Comparison of ENCODE assay signal across 11 mouse cellular contexts in the genomic region with DNA sequence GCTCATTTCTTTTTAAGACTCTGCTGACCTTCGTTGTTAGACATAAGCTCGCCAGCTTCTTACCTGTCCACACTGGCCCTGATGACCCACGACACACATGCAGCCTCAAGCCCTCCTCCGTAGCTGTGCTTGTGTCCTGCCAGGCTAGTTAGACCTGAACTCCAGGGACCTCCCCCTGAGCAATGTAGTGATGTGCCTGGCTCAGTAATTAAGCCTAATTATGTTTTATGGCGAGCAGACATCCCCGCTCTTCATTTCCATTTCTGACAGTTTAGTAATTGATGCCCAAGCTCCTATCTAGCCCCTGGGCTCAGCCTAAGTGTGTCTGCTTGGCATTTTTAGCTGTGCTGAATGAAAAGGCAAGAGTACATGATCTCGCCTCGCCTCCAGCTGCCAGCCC. TPM values are rescaled to one million over a fixed set of nuclear protein-coding genes. Genes with fewer than 3 reads are reported as not detected.
DNase-seq lines count a peak whose midpoint lies in the region; ATAC-seq and TF ChIP-seq lines count a peak whose summit lies in the region.
"Had no signal": no experiment of that assay in that cellular context is flagged by ENCODE, and none has a peak within 500 bp of the region (broad histone marks: within the 10 kb centered on the region; RNA-seq: fewer than 3 reads in every experiment).

No protein-coding gene starts in this region.

- H3K4me1 ChIP-seq in heart, embryonic 10.5 days: peaks cover 45% of the 10 kb centered on the region
- H3K4me1 ChIP-seq in heart, embryonic 11.5 days (ENCODE audit: control insufficient read depth, insufficient read depth, low read length): peaks cover 27% of the 10 kb centered on the region
- peaks cover 13% of the 10 kb centered on the region for H3K4me1 ChIP-seq in midbrain, embryonic 11.5 days (ENCODE audit: control insufficient read depth, insufficient read depth, low read length)
- 0 out of 2 replicates have a peak, but pooled peaks cover 3% of the 10 kb centered on the region for H3K4me1 ChIP-seq in midbrain, postnatal 0 days (ENCODE audit: insufficient read depth, low read length)
- peaks cover 24% of the 10 kb centered on the region for H3K4me1 ChIP-seq in hindbrain, embryonic 12.5 days
- peaks cover 4% of the 10 kb centered on the region; the same call in 1 of the 2 replicates for H3K4me1 ChIP-seq in lung, adult 2 months (ENCODE audit: control insufficient read depth, insufficient read depth, low read length)

- H3K27ac ChIP-seq in heart, embryonic 10.5 days: 0 out of 2 replicates have a peak overlapping the region, but pooled peaks have one; percentile 13
- no peak overlapping the region for H3K27ac ChIP-seq in heart, embryonic 11.5 days (ENCODE audit: low read depth, low read length)
- H3K27ac ChIP-seq in midbrain, embryonic 11.5 days (ENCODE audit: low read depth, low read length): no peak overlapping the region
- no peak overlapping the region for H3K27ac ChIP-seq in midbrain, postnatal 0 days (ENCODE audit: low read depth, low read length)
- H3K27ac ChIP-seq in hindbrain, embryonic 12.5 days: peak overlapping the region; percentile 48; the same call in 1 of the 2 replicates

- H3K9ac ChIP-seq in heart, embryonic 11.5 days (ENCODE audit: low read depth, low read length): no peak overlapping the region
- H3K9ac ChIP-seq in midbrain, embryonic 11.5 days (ENCODE audit: low read length): no peak overlapping the region
- H3K9ac ChIP-seq in midbrain, postnatal 0 days (replicated peaks; ENCODE audit: low read length, poor library complexity, severe bottlenecking): no peak overlapping the region
- no peak overlapping the region for H3K9ac ChIP-seq in hindbrain, embryonic 12.5 days

- no peaks in the 10 kb centered on the region for H3K27me3 ChIP-seq in heart, embryonic 10.5 days (ENCODE audit: insufficient read depth, poor library complexity, severe bottlenecking)
- H3K27me3 ChIP-seq in heart, embryonic 11.5 days (ENCODE audit: control insufficient read depth, insufficient read depth, low read length): no peaks in the 10 kb centered on the region
- no peaks in the 10 kb centered on the region for H3K27me3 ChIP-seq in midbrain, embryonic 11.5 days (ENCODE audit: control insufficient read depth, insufficient read depth, low read length)
- H3K27me3 ChIP-seq in midbrain, postnatal 0 days (ENCODE audit: insufficient read depth, low read length): no peaks in the 10 kb centered on the region
- no peaks in the 10 kb centered on the region for H3K27me3 ChIP-seq in hindbrain, embryonic 12.5 days

- peaks cover 61% of the 10 kb centered on the region for H3K36me3 ChIP-seq in heart, embryonic 10.5 days
- H3K36me3 ChIP-seq in heart, embryonic 11.5 days (ENCODE audit: control insufficient read depth, insufficient read depth, low read length): peaks cover 24% of the 10 kb centered on the region
- peaks cover 30% of the 10 kb centered on the region for H3K36me3 ChIP-seq in midbrain, embryonic 11.5 days (ENCODE audit: control insufficient read depth, insufficient read depth, low read length)
- peaks cover 9% of the 10 kb centered on the region; the same call in 1 of the 2 replicates for H3K36me3 ChIP-seq in midbrain, postnatal 0 days (ENCODE audit: insufficient read depth, low read length)
- H3K36me3 ChIP-seq in hindbrain, embryonic 12.5 days: peaks cover 47% of the 10 kb centered on the region

- no peak for TF ChIP-seq CTCF in midbrain, postnatal 0 days (IDR thresholded peaks at IDR 0.05)
- no peak for TF ChIP-seq CTCF in lung, adult 2 months (IDR thresholded peaks at IDR 0.05; ENCODE audit: insufficient read depth, low read length)

- ATAC-seq in heart, embryonic 11.5 days (replicated peaks; ENCODE audit: insufficient number of reproducible peaks, low FRiP score, low TSS enrichment): no peak
- ATAC-seq in midbrain, embryonic 11.5 days (ENCODE audit: low FRiP score): 0 out of 2 replicates have a peak, but pooled peaks have one; percentile 6
- no peak for ATAC-seq in midbrain, postnatal 0 days (ENCODE audit: low FRiP score)
- ATAC-seq in hindbrain, embryonic 12.5 days (ENCODE audit: low FRiP score): peak; percentile 82

- no peak overlapping the region for H3K4me3 ChIP-seq in heart, embryonic 10.5 days
- no peak overlapping the region for H3K4me3 ChIP-seq in heart, embryonic 11.5 days (ENCODE audit: low read depth, low read length)
- H3K4me3 ChIP-seq in midbrain, embryonic 11.5 days (ENCODE audit: low read depth, low read length): no peak overlapping the region
- H3K4me3 ChIP-seq in midbrain, postnatal 0 days (ENCODE audit: low read depth, low read length): no peak overlapping the region
- H3K4me3 ChIP-seq in hindbrain, embryonic 12.5 days: no peak overlapping the region
- no peak overlapping the region for H3K4me3 ChIP-seq in lung, adult 2 months (replicated peaks; ENCODE audit: extremely low read depth, low read depth, low read length)

- no peaks in the 10 kb centered on the region for H3K9me3 ChIP-seq in heart, embryonic 10.5 days
- H3K9me3 ChIP-seq in heart, embryonic 11.5 days (replicated peaks; ENCODE audit: control insufficient read depth, low read length): no peaks in the 10 kb centered on the region
- peaks cover 7% of the 10 kb centered on the region; the same call in 1 of the 2 replicates for H3K9me3 ChIP-seq in midbrain, embryonic 11.5 days (ENCODE audit: control insufficient read depth, low read length)
- H3K9me3 ChIP-seq in midbrain, postnatal 0 days (ENCODE audit: low read length): no peaks in the 10 kb centered on the region
- H3K9me3 ChIP-seq in hindbrain, embryonic 12.5 days (replicated peaks): no peaks in the 10 kb centered on the region; the same call in 1 of the 2 replicates

- DNase-seq in heart, embryonic 10.5 days (ENCODE audit: low spot score): no peak
- no peak for DNase-seq in midbrain, embryonic 11.5 days (ENCODE audit: low spot score, missing footprints)
- DNase-seq in midbrain, postnatal 0 days (ENCODE audit: low spot score): no peak
- DNase-seq in retina, postnatal 1 day: peak; percentile 84
- no peak for DNase-seq in lung, adult 2 months
- DNase-seq in adrenal gland, adult 18-20 months (ENCODE audit: low spot score in 2 of 2): no peak
- DNase-seq: embryo, embryonic 11 days; left cerebral cortex, postnatal 4 days; right cerebral cortex, adult 18-20 months had no signal

- WGBS in heart, embryonic 10.5 days: 79% methylated on average over 8 of the region's 8 CpGs
- WGBS in heart, embryonic 11.5 days (ENCODE audit: insufficient replicate concordance): 75% methylated on average over 8 of the region's 8 CpGs
- WGBS in midbrain, embryonic 11.5 days: 78% methylated on average over 8 of the region's 8 CpGs
- 61% methylated on average over 8 of the region's 8 CpGs for WGBS in midbrain, postnatal 0 days
- WGBS in hindbrain, embryonic 12.5 days: 67% methylated on average over 8 of the region's 8 CpGs
- WGBS in lung, adult 2 months: 72% methylated on average over 8 of the region's 8 CpGs

- H3K4me2 ChIP-seq in heart, embryonic 11.5 days: no peak overlapping the region
- no peak overlapping the region for H3K4me2 ChIP-seq in midbrain, embryonic 11.5 days
- no peak overlapping the region for H3K4me2 ChIP-seq in midbrain, postnatal 0 days (ENCODE audit: low read depth, low read length, poor library complexity, severe bottlenecking)
- 0 out of 2 replicates have a peak overlapping the region, but pooled peaks have one; percentile 8 for H3K4me2 ChIP-seq in hindbrain, embryonic 12.5 days (replicated peaks)

- no peak for TF ChIP-seq POLR2A in lung, adult 2 months (IDR thresholded peaks at IDR 0.05; ENCODE audit: borderline replicate concordance, extremely low read depth, low read depth, low read length)

RNA-seq across cellular contexts. Expression of gene Cnn3, which starts 22.3 kb away (rescaled TPM):
- 493 and 655 TPM in 2 replicates for polyA plus RNA-seq in heart, embryonic 10.5 days (2016; fragmentation: Nextera tagmentation; extraction: Ambion mirVana)
- 488 and 525 TPM in 2 replicates for polyA plus RNA-seq in heart, embryonic 11.5 days (2014; fragmentation: Nextera tagmentation; extraction: Ambion mirVana)
- polyA plus RNA-seq in midbrain, embryonic 11.5 days (2014; fragmentation: Nextera tagmentation; extraction: Ambion mirVana): 1,158 and 1,201 TPM in 2 replicates
- total RNA-seq in midbrain, postnatal 0 days (2014; rRNA removed): 116 and 122 TPM in 2 replicates
- polyA plus RNA-seq in midbrain, postnatal 0 days (2015; fragmentation: Nextera tagmentation; extraction: Ambion mirVana): 181 and 187 TPM in 2 replicates
- 891 and 928 TPM in 2 replicates for polyA plus RNA-seq in hindbrain, embryonic 12.5 days (2016; fragmentation: Nextera tagmentation; extraction: Ambion mirVana)
- 165 and 170 TPM in 2 replicates for polyA plus RNA-seq in lung, adult 2 months (2012; rRNA removed)
- total RNA-seq in adrenal gland, adult 18-20 months (2021): 100 to 1,000 TPM; 349 to 353 TPM

Comparison
In these comparisons a context has a peak if more than half of its experiments do, and no peak if none do; other contexts are left out.
1. H3K27ac ChIP-seq: peak in heart, embryonic 10.5 days (single experiment) and hindbrain, embryonic 12.5 days (single experiment); none in heart, embryonic 11.5 days (single experiment), midbrain, embryonic 11.5 days (single experiment) and midbrain, postnatal 0 days (single experiment).
2. ATAC-seq: peak in midbrain, embryonic 11.5 days (single experiment) and hindbrain, embryonic 12.5 days (single experiment); none in heart, embryonic 11.5 days (single experiment) and midbrain, postnatal 0 days (single experiment).